Mouse (Mus musculus): ENCODE measurements at regions not wholly inside any gene's neighbourhood (a gene's known extent, or its start where the extent isn't known, plus 50 kb on each side); places are given as distances from the start of the nearest gene placed in this dataset.

DNA sequence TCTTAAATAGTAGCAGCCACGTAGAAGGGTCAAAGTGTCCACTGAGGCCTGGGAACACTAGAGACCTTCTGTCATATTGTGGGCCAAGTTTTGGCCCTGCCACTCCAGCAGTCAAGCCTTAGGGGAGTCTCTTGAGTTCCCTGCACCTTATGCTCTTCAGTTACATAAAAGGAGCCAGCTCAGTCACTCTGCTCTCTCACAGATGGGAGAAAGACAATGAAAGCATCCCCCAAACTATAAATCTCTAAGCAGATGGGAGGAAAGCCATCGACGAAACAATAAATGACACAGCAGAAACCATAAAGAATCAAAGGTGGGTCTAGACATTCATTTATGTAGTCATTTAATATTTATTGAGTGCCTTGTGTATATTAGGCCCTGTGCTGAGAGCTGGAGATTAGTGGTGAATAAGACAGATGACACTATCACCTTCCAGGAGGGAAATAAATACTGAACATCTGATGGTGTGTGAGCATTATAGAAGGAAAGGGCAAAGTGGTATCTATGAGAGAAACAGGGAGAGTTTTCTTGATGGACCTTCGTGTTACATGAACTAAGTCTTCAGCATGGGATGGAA lies 137.5 kb upstream of the Synpr start:
- no peak for DNase-seq

DNA sequence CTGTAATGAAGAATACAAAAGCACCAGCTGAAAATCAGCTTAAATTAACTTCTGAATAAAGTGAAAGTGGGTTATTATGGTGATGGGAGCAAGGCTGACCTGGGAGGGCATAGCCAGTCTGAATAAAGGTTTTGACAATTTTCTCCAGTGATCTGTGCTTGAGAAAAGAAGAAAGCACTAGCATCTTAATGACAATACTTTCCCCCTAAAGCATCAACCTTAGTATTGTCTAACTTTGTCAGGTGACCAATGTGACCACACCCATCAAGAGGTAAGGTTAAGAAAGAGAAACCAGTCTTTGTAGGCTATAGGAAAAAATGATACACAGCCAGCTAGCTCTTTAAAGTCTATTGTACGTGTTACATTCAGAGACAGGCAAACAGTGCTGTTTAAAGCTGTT lies 135.0 kb upstream of the Synpr start:
- no peak for DNase-seq

DNA sequence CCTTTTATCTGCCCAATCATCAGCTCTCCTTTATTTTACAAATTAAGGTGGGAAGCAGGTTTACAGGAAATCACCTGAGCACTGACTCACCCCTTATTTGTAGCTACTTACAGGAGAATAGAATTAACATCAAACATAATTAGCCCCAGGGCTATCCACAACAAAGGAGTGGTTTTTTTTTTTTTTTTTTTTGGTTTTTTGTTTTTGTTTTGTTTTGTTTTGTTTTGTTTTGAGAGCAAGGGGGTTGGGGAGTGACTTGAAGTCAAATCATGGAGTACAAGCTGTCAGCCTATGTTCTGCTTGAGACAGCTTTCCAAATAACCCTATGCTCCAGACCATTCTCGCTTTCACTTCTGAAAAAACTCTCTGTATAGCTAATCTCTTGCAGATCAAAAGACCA lies 132.9 kb upstream of the Synpr start:
- no peak for DNase-seq

DNA sequence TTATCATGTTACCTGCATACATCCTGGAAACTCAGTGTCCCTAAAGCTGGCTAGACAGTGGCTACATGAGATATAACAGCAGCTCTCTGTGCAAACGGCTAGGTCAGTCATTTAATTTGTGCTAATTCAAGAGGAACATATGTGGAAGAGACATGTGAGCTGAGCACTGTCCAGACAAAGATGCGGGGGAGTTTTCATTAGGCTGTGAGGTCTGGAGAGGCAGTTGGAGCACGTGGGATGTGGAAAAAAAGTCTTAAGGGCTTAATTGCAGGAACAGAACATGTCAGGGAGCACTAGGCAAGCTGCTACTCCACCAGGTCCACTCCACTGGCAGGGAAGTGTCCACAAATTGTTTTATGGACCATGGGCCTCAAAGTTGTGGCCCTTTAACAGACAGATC lies 108.4 kb upstream of the Synpr start:
- no peak for DNase-seq

DNA sequence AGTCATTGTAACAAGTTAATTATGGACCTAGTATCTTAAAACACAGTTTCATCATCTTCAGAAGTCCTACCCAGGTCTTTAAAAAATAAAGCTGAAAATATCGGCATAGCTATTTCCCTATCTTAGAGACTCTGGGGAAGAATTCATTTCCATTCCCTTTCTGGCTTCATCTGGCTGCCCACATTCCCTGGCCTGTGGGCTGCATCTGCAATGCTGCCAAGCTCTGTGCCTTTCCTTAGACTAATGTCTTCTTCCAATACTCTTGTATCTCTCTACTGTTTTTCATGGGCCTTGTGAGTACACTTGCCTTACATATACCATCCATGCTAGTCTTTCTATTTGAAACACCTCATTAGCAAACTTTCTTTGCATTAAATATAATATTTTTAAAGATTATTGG lies 106.7 kb upstream of the Synpr start:
- DNase-seq, result no peak

DNA sequence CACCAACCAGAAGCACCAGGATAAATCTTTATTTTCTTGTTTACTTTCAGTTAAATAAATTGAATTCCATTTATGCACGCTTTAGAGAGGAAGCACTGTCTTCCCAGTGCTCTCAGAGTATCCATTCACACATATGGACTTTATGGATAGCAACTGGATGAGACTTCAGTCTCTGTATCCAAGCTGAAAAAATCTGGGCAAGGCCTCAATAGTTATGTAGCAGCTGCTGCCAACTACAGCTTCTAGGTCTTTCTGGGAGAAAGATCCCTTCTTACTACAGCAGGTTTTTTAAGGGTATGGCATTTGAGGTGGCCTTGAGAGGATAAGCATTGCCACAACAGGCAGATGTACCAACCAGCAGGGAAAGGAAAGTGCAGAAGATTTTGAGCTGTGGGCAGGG lies 93.8 kb upstream of the Synpr start:
- no peak for DNase-seq

DNA sequence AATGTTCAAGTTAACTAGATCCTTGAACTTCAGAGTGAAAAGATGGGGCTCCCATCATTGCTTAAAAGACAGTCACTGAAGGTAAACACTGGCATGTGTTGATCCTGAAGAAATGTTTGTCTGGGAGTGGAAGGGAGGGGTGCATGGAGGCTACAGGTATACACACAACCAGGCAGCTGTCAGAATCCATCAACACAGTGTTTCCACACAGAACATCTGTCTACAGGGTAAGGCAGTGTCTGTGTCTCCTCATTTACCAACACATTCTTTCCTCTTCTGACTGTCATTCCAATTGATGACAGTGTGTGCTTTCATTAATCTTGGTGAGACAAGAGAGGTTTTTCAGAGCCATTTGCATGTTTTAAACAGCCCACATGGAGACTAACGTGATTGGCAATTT lies 91.8 kb upstream of the Synpr start:
- no peak for DNase-seq

DNA sequence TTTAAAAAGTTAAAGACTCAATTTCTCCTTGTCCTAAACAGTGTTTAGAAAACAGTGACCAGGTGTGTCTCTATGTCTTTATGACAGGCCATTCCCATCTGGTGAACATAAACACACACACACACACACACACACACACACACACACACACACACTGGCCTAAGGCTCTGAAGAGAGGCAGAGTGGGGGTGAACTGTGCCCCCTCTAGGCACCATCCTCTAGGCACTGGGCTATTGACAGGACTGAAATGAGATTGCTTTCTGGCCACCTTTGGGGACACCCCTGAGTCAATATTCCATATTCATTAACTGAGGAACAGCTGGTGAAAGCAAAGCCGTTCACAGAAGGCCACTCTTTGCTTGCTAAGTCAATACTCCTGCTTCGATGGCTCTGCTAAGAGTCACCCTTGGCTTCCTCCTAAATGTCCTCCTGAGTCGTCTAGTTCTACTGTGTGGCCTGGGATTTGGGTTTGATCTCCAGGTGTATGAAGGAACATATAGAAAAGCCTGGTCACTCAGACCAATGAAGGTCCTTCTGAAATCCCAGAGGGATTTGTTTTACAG lies 87.2 kb upstream of the Synpr start:
- no peak for DNase-seq

DNA sequence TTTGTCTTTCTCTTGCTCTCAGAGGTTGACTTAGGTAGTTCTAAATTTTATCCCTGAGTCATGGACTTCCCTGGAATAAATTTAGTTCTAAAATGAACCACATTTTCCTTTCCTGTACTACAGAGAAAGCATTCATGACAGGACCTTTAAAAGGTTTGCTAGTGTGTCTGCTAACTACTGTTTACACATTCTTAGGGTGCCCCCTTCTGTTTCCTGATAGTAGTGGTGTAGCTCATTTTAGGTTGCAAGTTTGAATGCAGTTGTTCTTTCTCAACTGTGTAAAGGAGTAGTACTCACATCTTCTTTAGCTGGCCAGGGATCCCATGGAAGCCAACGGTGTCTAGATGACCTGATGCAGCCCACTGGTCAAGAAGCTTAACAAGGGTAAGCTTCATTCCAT lies 86.1 kb upstream of the Synpr start:
- peak; percentile 61 to 68 for DNase-seq

DNA sequence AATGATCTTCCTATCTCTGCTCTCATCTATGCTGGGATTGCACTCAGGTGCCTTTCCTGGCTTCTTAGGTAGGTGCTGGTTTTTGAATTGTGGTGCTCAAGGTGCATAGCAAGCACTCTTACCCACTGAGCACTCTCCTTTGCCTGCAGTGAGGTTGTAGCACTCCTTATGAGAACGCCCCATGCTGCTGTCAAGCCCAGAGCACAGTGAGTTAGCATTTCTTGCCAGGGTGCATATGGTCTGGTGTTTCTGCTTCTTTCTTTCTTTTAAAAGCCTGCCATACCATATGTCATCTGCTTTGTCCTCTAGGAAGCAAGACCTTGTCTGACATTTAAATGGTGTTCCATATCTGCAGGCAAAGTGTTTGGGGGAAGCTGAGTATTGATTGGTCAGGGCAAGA lies 71.9 kb upstream of the Synpr start:
- peak in 1 of 2 experiments; percentile 12 for DNase-seq

Data from cerebellum, postnatal 14 days (tissue).